Mouse (Mus musculus): ENCODE measurements at regions not wholly inside any gene's neighbourhood (a gene's known extent, or its start where the extent isn't known, plus 50 kb on each side); places are given as distances from the start of the nearest gene placed in this dataset.

DNA sequence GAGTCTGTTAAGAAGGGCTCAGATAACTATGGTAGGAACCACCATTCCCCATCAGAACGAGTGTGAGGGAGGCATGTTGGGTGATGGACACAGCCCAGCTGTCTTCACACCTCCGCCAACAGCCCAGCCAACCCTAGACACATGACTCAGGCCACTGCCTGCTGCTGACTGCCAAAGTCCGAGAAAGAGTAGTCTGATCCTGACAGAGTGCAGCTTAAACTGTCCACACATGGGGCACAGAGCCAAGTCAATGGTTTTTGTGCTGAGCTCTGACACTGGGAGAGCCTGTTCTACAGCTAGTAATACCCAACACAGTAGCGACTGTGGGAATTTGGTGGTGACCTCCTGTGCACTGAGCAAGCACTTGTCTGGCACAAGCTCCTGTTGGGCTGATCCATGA is 176.4 kb downstream of the Cdh26 start:
- TF ChIP-seq POLR2A (IDR thresholded peaks at IDR 0.05; ENCODE audit: borderline replicate concordance, extremely low read depth, low read depth, low read length) (no peak), CTCF (IDR thresholded peaks at IDR 0.05; ENCODE audit: insufficient read depth, low read length) (no peak)
